Mouse (Mus musculus): Measurements from ENCODE around the gene Prox1. TPM values are rescaled to one million over a fixed set of nuclear protein-coding genes. Genes with fewer than 3 reads are reported as not detected.

Prox1 gene
- polyA plus RNA-seq, 1 experiment = 1.7 TPM

- no peaks in the 10 kb centered on the region for H3K36me3 ChIP-seq (ENCODE audit: control insufficient read depth, insufficient read depth, low read length)
- no peaks in the 10 kb centered on the region for H3K4me1 ChIP-seq (ENCODE audit: control insufficient read depth, insufficient read depth, insufficient read length, low read length)
- WGBS = 87% methylated on average over 7 of the region's 7 CpGs
- H3K27me3 ChIP-seq (ENCODE audit: control insufficient read depth, insufficient read depth, low read length) = no peaks in the 10 kb centered on the region
- no peak for TF ChIP-seq CTCF (IDR thresholded peaks at IDR 0.05; ENCODE audit: extremely low read depth, insufficient read length, insufficient replicate concordance, low read depth, low read length)
- TF ChIP-seq POLR2A (IDR thresholded peaks at IDR 0.05; ENCODE audit: low read depth, low read length) = no peak
- H3K27ac ChIP-seq (ENCODE audit: insufficient read depth, low read depth, low read length) = no peak overlapping the region
- H3K4me3 ChIP-seq (ENCODE audit: low read depth, low read length) = no peak overlapping the region
These were observed 78.4 kb downstream of the Prox1 start for GRCm38 (mm10) chr1:190092076-190092475.

- H3K4me3 ChIP-seq (ENCODE audit: low read depth, low read length) = no peak overlapping the region
- TF ChIP-seq POLR2A (IDR thresholded peaks at IDR 0.05; ENCODE audit: low read depth, low read length) = no peak
- H3K27ac ChIP-seq (ENCODE audit: insufficient read depth, low read depth, low read length) = no peak overlapping the region
- no peaks in the 10 kb centered on the region for H3K27me3 ChIP-seq (ENCODE audit: control insufficient read depth, insufficient read depth, low read length)
- no peaks in the 10 kb centered on the region for H3K4me1 ChIP-seq (ENCODE audit: control insufficient read depth, insufficient read depth, insufficient read length, low read length)
- no peaks in the 10 kb centered on the region for H3K36me3 ChIP-seq (ENCODE audit: control insufficient read depth, insufficient read depth, low read length)
- WGBS = 46% methylated on average over 2 of the region's 2 CpGs
These were observed 81.6 kb downstream of the Prox1 start for GRCm38 (mm10) chr1:190088929-190089328.

GRCm38 (mm10) chr1:190085703-190086102 is 84.8 kb downstream of the Prox1 start:
- Histone ChIP-seq H3K4me3 (ENCODE audit: low read depth, low read length) (no peak overlapping the region), H3K27ac (ENCODE audit: insufficient read depth, low read depth, low read length) (no peak overlapping the region), H3K27me3 (ENCODE audit: control insufficient read depth, insufficient read depth, low read length) (no peaks in the 10 kb centered on the region), H3K4me1 (ENCODE audit: control insufficient read depth, insufficient read depth, insufficient read length, low read length) (no peaks in the 10 kb centered on the region), H3K36me3 (ENCODE audit: control insufficient read depth, insufficient read depth, low read length) (no peaks in the 10 kb centered on the region)
- 82% methylated on average over 7 of the region's 7 CpGs for WGBS
- no peak for TF ChIP-seq CTCF (IDR thresholded peaks at IDR 0.05; ENCODE audit: extremely low read depth, insufficient read length, insufficient replicate concordance, low read depth, low read length)
- no peak for TF ChIP-seq POLR2A (IDR thresholded peaks at IDR 0.05; ENCODE audit: low read depth, low read length)

- Histone ChIP-seq H3K4me1 (ENCODE audit: control insufficient read depth, insufficient read depth, insufficient read length, low read length) (no peaks in the 10 kb centered on the region), H3K4me3 (ENCODE audit: low read depth, low read length) (no peak overlapping the region), H3K27me3 (ENCODE audit: control insufficient read depth, insufficient read depth, low read length) (no peaks in the 10 kb centered on the region), H3K36me3 (ENCODE audit: control insufficient read depth, insufficient read depth, low read length) (no peaks in the 10 kb centered on the region), H3K27ac (ENCODE audit: insufficient read depth, low read depth, low read length) (no peak overlapping the region)
- TF ChIP-seq CTCF (IDR thresholded peaks at IDR 0.05; ENCODE audit: extremely low read depth, insufficient read length, insufficient replicate concordance, low read depth, low read length) (no peak), POLR2A (IDR thresholded peaks at IDR 0.05; ENCODE audit: low read depth, low read length) (no peak)
- 87% methylated on average over 10 of the region's 10 CpGs for WGBS
These were observed 90.8 kb downstream of the Prox1 start for GRCm38 (mm10) chr1:190079643-190080275.

DNA sequence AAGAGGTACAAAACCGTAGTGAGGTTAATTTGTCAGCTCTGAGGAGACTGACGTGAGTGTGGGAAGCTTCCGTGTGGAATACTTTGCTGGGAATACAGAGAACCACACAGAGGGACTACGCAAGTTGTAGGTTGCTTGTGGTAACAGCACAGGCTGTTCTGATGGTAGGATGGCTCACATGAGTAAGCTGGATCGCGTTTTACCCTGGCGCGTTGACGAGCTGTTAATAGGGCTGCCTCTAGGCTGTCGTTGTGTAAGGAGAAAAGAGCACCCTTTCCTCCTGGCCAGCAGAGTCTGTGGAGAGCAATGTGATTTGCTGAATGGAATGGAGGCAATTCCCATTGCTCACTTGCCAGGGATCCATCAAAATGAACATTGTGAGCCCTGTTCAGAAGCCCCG is 93.9 kb downstream of the Prox1 start:
- Histone ChIP-seq H3K27me3 (ENCODE audit: control insufficient read depth, insufficient read depth, low read length) (no peaks in the 10 kb centered on the region), H3K4me3 (ENCODE audit: low read depth, low read length) (no peak overlapping the region), H3K4me1 (ENCODE audit: control insufficient read depth, insufficient read depth, insufficient read length, low read length) (no peaks in the 10 kb centered on the region), H3K27ac (ENCODE audit: insufficient read depth, low read depth, low read length) (no peak overlapping the region), H3K36me3 (ENCODE audit: control insufficient read depth, insufficient read depth, low read length) (no peaks in the 10 kb centered on the region)
- 66% methylated on average over 11 of the region's 11 CpGs for WGBS
- TF ChIP-seq CTCF (IDR thresholded peaks at IDR 0.05; ENCODE audit: extremely low read depth, insufficient read length, insufficient replicate concordance, low read depth, low read length) (no peak), POLR2A (IDR thresholded peaks at IDR 0.05; ENCODE audit: low read depth, low read length) (no peak)

Other genes with a start within 250 kb of the Prox1 start
- gene Smyd2, start 248.4 kb downstream of the Prox1 start, polyA plus RNA-seq (2012; rRNA removed) = 19.9 and 27.0 TPM in 2 replicates